Mouse (Mus musculus): Measurements from ENCODE around the gene Hist2h2bb. TPM values are rescaled to one million over a fixed set of nuclear protein-coding genes. Genes with fewer than 3 reads are reported as not detected.
"Not testable (repeated sequence)": the region's sequence is repeated elsewhere in the genome, so short reads cannot be mapped to it uniquely, and the experiment has no call there.

Hist2h2bb gene
- 100 to 1,000 TPM; 102 to 120 TPM for total RNA-seq (2021)

DNA sequence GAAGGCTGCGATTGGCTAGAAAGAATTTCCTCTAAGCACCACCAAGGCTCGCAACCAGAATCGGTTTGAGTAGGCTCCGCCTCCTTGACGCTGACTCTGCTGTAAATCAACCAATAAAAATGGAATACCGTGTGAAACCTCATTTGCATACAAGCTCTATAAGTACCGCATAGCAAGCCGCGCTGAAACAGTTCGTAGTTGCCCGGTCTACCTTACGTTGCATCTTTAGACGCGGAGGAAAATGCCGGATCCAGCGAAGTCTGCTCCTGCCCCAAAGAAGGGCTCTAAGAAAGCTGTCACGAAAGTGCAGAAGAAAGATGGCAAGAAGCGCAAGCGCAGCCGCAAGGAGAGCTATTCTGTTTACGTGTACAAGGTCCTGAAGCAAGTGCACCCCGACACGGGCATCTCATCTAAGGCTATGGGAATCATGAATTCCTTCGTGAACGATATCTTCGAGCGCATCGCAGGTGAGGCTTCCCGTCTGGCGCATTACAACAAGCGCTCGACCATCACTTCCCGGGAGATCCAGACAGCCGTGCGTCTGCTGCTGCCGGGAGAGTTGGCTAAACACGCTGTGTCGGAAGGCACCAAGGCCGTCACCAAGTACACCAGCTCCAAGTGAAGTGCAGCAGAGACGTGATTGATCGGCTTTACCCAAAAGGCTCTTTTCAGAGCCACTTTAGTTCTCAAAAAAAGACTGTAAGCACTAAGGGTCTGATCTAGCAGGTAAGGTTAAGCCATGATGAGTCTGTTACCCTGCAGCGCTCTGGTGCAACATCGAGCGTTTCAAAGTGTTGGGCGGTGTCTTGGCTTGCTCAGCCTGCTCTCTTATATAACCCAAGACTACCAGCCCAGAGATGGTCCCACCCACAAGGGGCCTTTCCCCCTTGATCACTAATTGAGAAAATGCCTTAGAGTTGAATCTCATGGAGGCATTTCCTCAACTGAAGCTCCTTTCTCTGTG lies at the start of gene Hist2h2bb:
Gene Hist2h2bb, plus strand, starts transcription at position 242 of the 964 bp plus-strand sequence.
- intact Hi-C loops (cut with DNase I), result no loop called here
- DNase-seq (ENCODE audit: low spot score in 2 of 2), result peak; percentile 94 to 99

DNA sequence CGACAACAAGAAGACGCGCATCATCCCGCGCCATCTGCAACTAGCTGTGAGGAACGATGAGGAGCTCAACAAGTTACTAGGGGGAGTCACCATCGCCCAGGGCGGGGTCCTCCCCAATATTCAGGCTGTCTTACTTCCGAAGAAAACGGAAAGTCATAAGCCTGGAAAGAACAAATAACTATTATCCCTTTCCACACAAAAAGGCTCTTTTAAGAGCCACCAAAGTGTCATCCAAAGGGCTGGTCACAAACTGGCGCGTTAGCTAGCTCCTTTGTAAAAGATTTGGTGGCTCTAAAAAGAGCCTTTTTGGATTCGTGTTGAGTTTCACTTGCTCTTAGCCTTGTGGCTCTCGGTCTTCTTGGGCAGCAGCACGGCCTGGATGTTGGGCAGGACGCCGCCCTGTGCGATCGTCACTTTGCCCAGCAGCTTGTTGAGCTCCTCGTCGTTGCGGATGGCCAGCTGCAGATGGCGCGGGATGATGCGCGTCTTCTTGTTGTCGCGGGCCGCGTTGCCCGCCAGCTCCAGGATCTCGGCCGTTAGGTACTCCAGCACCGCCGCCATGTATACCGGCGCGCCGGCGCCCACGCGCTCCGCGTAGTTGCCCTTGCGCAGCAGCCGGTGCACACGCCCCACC lies 49.3 kb upstream of the Hist2h2bb start:
- not testable (repeated sequence) for DNase-seq (ENCODE audit: low spot score in 2 of 2)
- intact Hi-C loops (cut with DNase I), result loop anchor here (2.0 kb wide), 1 partner anchor 43 kb away; the partner anchor contains the start of gene Hist2h4

DNA sequence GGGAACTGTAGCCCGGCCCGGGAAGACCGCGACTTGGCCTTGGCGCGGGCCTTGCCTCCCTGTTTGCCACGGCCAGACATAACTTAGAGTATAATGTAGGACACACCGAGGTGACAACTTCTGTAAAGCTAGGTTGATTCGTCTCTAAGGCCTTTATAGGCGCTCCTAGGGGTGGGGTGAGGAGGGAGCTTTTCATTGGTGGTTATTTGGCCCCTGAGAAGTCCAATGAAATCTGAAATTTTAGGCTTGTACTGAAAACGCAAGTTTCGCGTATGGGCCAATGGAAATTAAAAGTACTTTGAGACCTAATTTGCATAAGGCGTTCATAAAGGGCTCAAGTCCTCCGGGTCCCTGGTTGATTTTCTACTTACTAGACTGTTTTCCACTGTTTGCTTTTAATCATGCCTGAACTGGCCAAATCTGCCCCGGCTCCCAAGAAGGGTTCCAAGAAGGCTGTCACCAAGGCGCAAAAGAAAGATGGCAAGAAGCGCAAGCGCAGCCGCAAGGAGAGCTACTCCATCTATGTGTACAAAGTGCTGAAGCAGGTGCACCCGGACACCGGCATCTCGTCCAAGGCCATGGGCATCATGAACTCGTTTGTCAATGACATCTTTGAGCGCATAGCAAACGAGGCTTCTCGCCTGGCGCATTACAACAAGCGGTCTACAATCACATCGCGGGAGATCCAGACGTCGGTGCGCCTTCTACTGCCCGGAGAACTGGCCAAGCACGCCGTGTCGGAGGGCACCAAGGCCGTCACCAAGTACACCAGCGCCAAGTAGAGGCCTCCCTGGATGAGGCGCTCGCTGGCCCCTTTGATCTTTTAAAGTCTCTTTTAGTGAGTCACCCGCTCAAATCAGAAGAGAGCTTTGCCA lies 48.5 kb upstream of the Hist2h2bb start, which contains the start of the genes Hist2h2ac and Hist2h2be:
Gene Hist2h2ac, minus strand, starts transcription at position 116 of the 875 bp plus-strand sequence.
Gene Hist2h2be, plus strand, starts transcription at position 355 of the 875 bp plus-strand sequence.
- intact Hi-C loops (cut with DNase I), result loop anchor here (2.0 kb wide), 1 partner anchor 42 kb away; the partner anchor contains the start of gene Hist2h4
- peak; percentile 87 to 96 for DNase-seq (ENCODE audit: low spot score in 2 of 2)

DNA sequence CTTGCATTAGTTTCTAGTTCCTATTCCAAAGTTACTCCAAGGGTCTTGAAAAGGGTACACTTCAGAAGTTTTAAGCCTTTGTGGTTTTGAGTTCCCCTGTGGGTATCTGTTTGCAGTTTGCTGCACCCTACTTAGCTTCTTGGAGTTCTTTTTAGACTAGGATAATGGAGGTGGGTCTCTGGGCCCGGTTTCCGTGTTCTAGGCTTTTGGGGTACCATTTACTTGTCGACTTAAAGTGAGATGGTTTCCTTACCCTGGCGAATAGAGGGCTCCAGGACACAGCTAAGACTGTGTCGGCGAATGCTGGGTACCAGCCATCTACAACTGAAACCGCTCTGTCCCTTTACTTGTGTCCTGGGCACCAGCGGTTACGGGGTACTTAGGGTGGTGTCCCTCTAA lies 47.9 kb upstream of the Hist2h2bb start:
- no peak for DNase-seq (ENCODE audit: low spot score in 2 of 2)
- intact Hi-C loops (cut with DNase I), result loop anchor here (2.0 kb wide), 1 partner anchor 41 kb away; the partner anchor contains the start of gene Hist2h4

GRCm38 (mm10) chr3:96222774-96223173 lies 46.8 kb upstream of the Hist2h2bb start:
- intact Hi-C loops (cut with DNase I), result no loop called here
- peak in 1 of 2 experiments; percentile 19 for DNase-seq (ENCODE audit: low spot score in 2 of 2)

GRCm38 (mm10) chr3:96225421-96225820 lies 44.1 kb upstream of the Hist2h2bb start:
- intact Hi-C loops (cut with DNase I), result no loop called here
- no peak for DNase-seq (ENCODE audit: low spot score in 2 of 2)

DNA sequence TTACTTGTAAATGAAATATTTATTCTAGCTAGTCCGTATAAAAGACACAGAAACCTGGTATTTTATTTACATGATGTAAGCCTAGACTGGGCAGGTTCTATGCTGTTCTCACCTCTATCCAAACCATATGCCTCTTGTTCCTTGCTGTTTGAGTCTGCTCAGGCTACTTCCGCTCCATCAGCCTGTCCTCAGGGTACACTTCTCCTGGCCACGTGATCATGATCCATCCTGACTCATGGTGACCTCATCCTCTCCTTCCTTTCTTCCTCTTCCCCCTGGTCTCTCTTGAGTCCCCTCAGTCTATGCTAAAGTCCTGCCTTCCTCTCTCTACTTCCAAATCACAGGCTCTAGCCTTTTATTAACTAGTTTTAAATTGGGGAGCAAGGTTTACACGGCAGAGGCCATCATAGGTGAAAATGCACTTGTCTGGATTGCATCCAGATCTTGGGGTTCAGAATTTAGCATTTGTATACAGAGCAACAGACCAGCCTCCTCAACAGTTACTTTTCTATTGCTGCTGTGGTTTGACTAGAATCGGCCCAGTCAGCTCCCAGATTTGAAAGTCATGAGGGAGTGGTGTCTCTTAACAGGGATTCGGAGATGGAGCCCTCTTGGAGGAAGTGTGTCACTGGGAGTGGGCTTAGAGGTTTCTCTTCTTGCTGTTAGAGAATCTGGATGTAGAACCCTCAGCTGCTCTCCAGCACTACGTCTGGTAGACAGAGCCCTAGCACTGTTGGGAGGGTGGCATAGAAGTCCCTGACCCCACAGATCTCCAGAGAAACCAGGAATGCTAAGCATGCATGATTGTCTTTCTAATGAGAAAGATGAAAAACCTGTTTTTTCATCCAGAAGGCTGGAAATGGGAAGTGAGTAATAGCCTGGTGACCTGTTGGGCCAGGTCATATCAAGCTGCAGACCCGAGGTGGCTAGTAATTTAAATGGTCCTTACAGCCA lies 42.6 kb upstream of the Hist2h2bb start:
- intact Hi-C loops (cut with DNase I), result no loop called here

GRCm38 (mm10) chr3:96228828-96229227 lies 40.7 kb upstream of the Hist2h2bb start:
- no peak for DNase-seq (ENCODE audit: low spot score in 2 of 2)
- intact Hi-C loops (cut with DNase I), result no loop called here

More for the DNA sequence above, 42.6 kb upstream of the Hist2h2bb start:
- no peak for DNase-seq (ENCODE audit: low spot score in 2 of 2)

- intact Hi-C loops (cut with DNase I), result no loop called here
Measured at GRCm38 (mm10) chr3:96230404-96230803, 39.1 kb upstream of the Hist2h2bb start.

DNA sequence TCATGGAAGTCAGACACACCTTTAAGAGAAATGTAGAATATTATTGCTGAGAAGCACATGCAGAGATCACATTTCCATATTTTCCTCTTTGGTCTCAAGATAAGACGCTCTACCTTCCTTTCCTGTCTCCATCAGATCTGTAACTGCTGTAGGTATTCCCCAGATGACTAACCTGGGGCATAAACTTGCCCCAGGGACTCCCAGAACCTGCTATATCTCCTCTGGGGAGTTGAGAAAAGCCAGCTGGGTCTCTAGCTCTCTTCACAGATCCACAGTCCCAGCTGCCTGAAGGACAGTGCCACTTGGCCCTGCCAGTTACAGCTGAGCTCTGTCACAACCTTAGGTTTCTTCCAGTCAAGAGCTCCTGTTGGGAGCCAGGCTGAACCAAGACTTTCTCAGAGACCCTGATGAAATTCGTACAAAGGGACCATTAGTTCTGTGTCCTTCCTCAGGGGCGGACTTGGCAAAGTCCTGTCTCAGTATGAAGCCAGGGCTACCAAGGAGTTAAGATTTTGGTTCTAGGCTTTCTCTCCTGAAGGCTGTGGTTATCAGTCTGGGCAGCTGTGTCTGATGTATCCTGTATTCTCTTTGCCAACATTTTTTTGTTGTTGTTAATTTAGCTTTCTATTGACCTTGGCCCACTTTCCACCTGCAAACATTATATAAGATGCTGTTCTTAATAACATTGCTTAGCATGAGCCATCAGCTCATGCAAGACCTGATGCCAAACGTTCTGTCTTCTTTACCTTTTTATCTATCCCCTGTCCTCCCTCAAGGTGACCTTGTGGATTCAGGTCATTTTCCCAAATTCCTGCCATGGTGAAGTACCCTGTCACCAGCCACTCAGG lies 38.4 kb upstream of the Hist2h2bb start:
- DNase-seq (ENCODE audit: low spot score in 2 of 2), result no peak
- intact Hi-C loops (cut with DNase I), result no loop called here

More at GRCm38 (mm10) chr3:96230404-96230803, 39.1 kb upstream of the Hist2h2bb start:
- DNase-seq (ENCODE audit: low spot score in 2 of 2), result no peak

DNA sequence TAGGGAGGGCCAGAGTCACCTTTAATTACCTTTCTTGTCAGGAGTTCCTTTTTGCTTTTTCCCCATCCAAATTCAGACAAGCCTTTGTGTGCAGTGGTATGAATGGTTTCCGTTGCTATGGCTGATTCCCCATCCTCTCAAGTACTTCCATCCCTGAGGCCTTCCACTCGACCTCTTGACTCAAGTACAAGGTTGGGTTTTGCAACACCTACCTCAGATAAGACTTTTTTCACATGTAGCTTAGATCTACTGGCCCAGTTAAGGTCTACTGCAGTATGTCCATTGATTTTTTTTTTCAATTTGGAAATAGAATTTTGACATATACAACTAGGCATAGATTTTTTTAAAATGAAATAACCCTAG lies 37.8 kb upstream of the Hist2h2bb start:
- no peak for DNase-seq (ENCODE audit: low spot score in 2 of 2)
- intact Hi-C loops (cut with DNase I), result no loop called here

DNA sequence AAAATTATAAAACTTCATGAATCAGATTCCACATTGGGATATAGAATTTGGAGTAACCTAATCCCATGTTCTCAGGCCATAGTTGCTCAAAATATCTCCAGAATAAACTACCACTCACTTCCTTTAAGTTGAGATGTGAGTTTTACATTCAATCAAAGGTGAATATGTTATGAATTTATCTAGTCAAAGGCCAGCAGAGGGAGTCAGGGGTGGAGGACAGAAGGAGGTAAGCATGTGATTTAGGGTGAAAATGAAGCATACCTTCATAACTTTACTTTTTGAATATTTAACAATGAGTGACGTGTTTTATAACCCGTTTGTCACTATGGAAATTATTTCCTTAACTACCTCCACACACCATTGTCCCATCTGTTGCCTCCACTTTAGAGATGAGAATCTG lies 34.6 kb upstream of the Hist2h2bb start:
- no peak for DNase-seq (ENCODE audit: low spot score in 2 of 2)
- intact Hi-C loops (cut with DNase I), result no loop called here

DNA sequence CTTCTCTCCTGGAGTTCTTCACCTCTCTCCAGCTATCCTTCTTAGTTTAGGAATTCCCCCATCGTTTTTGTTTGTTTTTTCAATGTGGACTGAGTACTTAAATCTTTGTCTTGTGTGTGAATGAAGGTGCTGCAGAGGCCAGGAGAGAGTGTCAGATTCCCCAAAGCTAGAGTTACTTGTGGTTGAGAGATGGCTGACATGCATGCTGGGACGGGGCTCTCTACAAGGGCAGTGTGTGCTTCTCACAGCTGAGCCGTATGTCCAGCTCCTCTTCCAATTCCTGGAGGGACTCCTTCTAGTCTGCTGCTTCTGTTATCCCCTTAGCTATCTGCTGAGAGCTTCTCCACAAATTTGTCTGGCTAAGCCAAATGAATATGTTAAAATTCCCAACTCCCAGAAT lies 33.7 kb upstream of the Hist2h2bb start:
- intact Hi-C loops (cut with DNase I), result no loop called here
- no peak for DNase-seq (ENCODE audit: low spot score in 2 of 2)

DNA sequence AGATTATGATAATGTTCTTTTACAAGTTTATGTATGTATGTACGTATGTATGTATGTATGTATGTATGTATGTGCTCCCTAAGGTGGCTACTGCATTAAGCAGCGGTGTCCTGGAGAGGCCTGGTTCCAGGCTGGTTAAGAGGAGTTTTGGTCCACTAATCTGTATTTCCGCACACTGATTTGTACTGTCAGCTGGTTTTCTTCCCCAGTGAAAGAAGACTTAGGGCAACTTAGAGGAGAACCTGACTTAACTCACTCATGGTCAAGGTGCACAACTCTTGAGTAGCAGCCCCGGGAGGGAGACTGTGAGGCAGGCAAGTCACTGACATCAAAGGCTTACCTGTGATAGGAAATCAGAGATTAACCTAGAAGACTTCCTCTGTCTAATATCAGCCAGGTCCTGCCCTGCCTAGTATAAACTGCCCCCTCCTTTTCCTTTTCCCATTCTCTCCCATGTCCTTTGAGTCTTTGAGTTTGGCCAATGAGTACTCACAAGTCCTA lies 32.7 kb upstream of the Hist2h2bb start:
- no peak for DNase-seq (ENCODE audit: low spot score in 2 of 2)
- intact Hi-C loops (cut with DNase I), result no loop called here

- intact Hi-C loops (cut with DNase I), result no loop called here
- no peak for DNase-seq (ENCODE audit: low spot score in 2 of 2)
Measured at GRCm38 (mm10) chr3:96237335-96237903, 32.1 kb upstream of the Hist2h2bb start.

- intact Hi-C loops (cut with DNase I), result no loop called here
- DNase-seq (ENCODE audit: low spot score in 2 of 2), result no peak
Measured at GRCm38 (mm10) chr3:96237904-96238511, 31.5 kb upstream of the Hist2h2bb start.
